Mouse (Mus musculus) midbrain, embryonic 10.5 days (tissue): ENCODE measurements around the gene Stk38. TPM values are rescaled to one million over a fixed set of nuclear protein-coding genes. Genes with fewer than 3 reads are reported as not detected.
"Not testable (repeated sequence)": the region's sequence is repeated elsewhere in the genome, so short reads cannot be mapped to it uniquely, and the experiment has no call there.

Experiments
- DNase-seq: peaks from one replicate; pipeline ENCODE4 v3.0.0-alpha.2; 2017; ENCODE audit warnings: low spot score
- H3K27ac ChIP-seq: fragments of 300-500 bp; sonication (generic); replicated peaks from 2 replicates; pipeline ENCODE4 v1.5.1; 2016; ENCODE audit warnings: mild to moderate bottlenecking
- H3K27me3 ChIP-seq: fragments of 300-500 bp; sonication (generic); 2 replicates; pipeline ENCODE4 v1.6.1; 2016; ENCODE audit warnings: low read depth, mild to moderate bottlenecking; ENCODE audit not compliant: poor library complexity, severe bottlenecking
- H3K36me3 ChIP-seq: fragments of 300-500 bp; sonication (generic); 2 replicates; pipeline ENCODE4 v1.6.1; 2016; ENCODE audit warnings: mild to moderate bottlenecking, moderate library complexity
- H3K4me1 ChIP-seq: fragments of 300-500 bp; sonication (generic); 2 replicates; pipeline ENCODE4 v1.6.1; 2016
- H3K4me3 ChIP-seq: fragments of 300-500 bp; sonication (generic); 2 replicates; pipeline ENCODE4 v1.5.1; 2016; ENCODE audit warnings: mild to moderate bottlenecking, moderate library complexity
- H3K9me3 ChIP-seq: fragments of 300-500 bp; sonication (generic); replicated peaks from 2 replicates; pipeline ENCODE4 v1.6.1; 2016; ENCODE audit warnings: mild to moderate bottlenecking
- WGBS: fragments of 180-500 bp; shearing (Covaris S2); methylation state at CpG from one replicate; pipeline ENCODE4 v1.1.7; 2016; 5-methylcytosine and 5-hydroxymethylcytosine counted together
- polyA plus RNA-seq: library from polyadenylated mRNA; unstranded; fragments of >200 nt; fragmentation: Nextera tagmentation; extraction: Ambion mirVana; gene quantifications from 2 replicates; pipeline ENCODE4 v1.2.1, GENCODE M21; 2016

The Stk38 gene
- polyA plus RNA-seq, 1 experiment from 2014 or later, result 115 TPM

DNA sequence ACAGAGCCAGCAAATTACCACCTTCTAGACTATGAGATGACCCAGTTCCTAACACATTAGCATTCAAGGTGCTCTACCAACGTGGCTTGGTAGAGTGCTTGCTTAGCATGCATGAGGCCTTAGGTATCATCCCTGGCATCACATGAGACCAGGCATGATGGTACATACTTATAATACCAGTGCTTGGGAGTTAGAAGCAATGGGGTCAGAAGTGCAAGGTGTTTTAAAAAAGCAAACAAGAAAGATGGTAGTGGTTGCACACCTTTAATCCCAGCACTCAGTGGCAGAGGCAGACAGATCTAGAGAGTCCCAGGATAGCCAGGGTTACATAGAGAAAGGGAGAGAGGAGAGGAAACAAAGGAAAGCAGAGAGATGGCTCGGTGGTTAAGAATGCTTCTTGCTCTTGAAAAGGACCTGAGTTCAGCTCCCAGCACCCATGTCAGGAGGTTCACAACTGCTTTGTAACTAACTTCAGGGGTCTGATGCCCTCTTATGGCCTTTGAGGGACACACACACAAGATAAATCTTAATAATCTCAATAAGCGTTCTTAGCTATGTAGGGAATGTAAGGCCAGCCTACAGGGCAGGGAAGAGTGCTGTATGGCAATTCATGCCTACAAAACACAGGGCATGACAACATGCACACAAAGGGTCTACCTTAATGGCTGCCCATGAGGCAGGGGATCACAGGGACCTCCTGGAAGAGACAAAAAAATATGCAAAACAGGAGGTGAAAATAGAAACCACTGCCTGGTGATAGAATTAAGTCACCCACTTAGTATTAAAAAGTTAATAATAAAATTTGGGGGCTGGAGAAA lies 40.1 kb upstream of the Stk38 start:
- H3K4me3 ChIP-seq, result no peak overlapping the region
- H3K27ac ChIP-seq, result no peak overlapping the region
- H3K36me3 ChIP-seq, result peaks cover 53% of the 10 kb centered on the region
- no peaks in the 10 kb centered on the region for H3K9me3 ChIP-seq
- DNase-seq, result no peak
- H3K4me1 ChIP-seq, result peaks cover 8% of the 10 kb centered on the region
- no peaks in the 10 kb centered on the region for H3K27me3 ChIP-seq
- 77% methylated on average over 3 of the region's 3 CpGs for WGBS

GRCm38 (mm10) chr17:29046863-29047262 lies 39.1 kb upstream of the Stk38 start:
- Histone ChIP-seq H3K27ac (no peak overlapping the region), H3K4me1 (peaks cover 8% of the 10 kb centered on the region), H3K4me3 (no peak overlapping the region), H3K36me3 (peaks cover 64% of the 10 kb centered on the region), H3K9me3 (no peaks in the 10 kb centered on the region), H3K27me3 (no peaks in the 10 kb centered on the region)
- no peak for DNase-seq
- 91% methylated on average over 3 of the region's 3 CpGs for WGBS

DNA sequence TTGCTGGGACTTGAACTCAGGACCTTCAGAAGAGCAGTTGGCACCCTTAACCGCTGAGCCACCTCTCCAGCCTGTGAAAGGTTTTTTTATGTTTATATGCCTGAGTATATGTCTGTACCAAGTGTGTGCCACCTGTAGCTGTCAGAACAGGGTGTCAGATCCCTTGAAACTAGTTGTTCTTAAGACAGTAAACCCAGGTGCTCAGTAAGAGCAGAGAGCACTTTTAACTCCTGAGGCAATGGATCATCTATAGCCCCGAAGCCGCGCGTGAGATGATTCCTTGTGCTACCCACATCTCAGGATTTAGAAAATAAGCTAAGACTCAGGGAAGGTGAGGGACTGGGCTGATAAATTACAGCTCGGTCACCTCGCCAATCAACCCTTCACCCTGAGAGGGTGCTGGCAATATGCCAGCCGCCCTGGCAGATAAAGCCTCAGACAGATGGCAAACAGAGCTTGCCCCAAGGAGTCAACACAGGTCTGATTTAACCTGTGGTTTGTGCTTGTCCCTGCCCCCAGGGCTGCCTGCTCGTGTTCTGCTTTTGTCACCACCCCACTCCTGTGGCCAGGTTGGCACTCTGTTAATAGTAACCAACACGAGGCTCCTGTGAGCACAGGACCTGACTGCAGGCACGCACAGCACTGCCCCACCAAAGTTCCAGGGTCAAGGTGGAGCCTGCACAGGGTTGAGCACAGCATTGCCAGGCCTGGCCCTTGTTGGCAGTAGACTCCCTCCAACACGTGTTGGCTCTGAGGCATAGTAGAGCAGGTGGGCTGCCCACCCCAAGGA lies 38.1 kb upstream of the Stk38 start:
- H3K9me3 ChIP-seq, result no peaks in the 10 kb centered on the region
- H3K4me1 ChIP-seq, result peaks cover 8% of the 10 kb centered on the region
- no peaks in the 10 kb centered on the region for H3K27me3 ChIP-seq
- DNase-seq, result no peak
- no peak overlapping the region for H3K27ac ChIP-seq
- WGBS, result 81% methylated on average over 12 of the region's 12 CpGs
- no peak overlapping the region for H3K4me3 ChIP-seq
- peaks cover 71% of the 10 kb centered on the region for H3K36me3 ChIP-seq

DNA sequence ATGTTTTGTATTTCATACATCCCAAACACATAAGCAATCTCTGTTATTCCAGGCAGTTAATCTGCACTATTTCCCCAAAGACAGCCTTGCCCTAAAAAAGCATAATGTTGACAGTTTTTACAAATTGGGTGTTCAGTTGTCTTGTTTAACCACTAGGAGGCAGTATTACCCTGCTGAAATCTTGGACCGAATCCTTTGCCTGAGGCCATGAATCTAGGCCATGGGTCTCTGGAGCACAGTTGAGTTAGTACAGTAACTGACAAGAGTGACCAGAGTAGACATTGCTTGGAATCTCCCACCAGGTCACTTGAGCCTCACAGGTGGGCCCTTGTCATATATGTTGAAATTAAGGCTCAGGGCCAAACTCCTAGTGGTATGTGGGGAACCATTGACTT lies 37.1 kb upstream of the Stk38 start:
- H3K27me3 ChIP-seq, result no peaks in the 10 kb centered on the region
- no peaks in the 10 kb centered on the region for H3K9me3 ChIP-seq
- 87% methylated on average over 1 of the region's 1 CpGs for WGBS
- H3K4me3 ChIP-seq, result no peak overlapping the region
- H3K36me3 ChIP-seq, result peaks cover 79% of the 10 kb centered on the region
- no peak for DNase-seq
- H3K4me1 ChIP-seq, result 0 out of 2 replicates have a peak, but pooled peaks cover 4% of the 10 kb centered on the region
- H3K27ac ChIP-seq, result no peak overlapping the region

- Histone ChIP-seq H3K27me3 (no peaks in the 10 kb centered on the region), H3K4me3 (no peak overlapping the region), H3K36me3 (peaks cover 85% of the 10 kb centered on the region), H3K27ac (no peak overlapping the region), H3K4me1 (0 out of 2 replicates have a peak, but pooled peaks cover 4% of the 10 kb centered on the region), H3K9me3 (no peaks in the 10 kb centered on the region)
- WGBS, result 87% methylated on average over 6 of the region's 6 CpGs
- no peak for DNase-seq
These were observed 36.5 kb upstream of the Stk38 start for GRCm38 (mm10) chr17:29044146-29044924.

DNA sequence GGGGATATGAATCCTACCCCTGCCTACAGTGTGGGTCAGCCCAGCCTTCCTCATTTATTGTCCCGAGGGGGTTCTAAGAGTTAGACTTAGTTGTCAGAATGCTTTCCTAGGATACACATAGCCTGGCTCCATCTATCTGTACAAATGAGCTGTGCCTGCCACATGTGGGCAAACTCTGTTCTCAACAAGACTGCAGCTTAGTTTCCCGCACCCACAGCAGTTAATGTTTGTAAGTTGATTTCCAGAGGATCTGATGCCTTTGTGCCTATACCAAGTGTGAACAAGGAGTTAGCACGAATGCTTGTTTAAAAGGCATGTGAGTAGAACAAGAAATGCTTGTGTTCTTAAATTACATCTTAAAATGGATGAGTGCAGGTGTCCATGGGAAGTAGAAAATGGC lies 35.8 kb upstream of the Stk38 start:
- peaks cover 92% of the 10 kb centered on the region for H3K36me3 ChIP-seq
- no peaks in the 10 kb centered on the region for H3K9me3 ChIP-seq
- H3K4me1 ChIP-seq, result no peaks in the 10 kb centered on the region
- 94% methylated on average over 3 of the region's 3 CpGs for WGBS
- no peak for DNase-seq
- no peak overlapping the region for H3K4me3 ChIP-seq
- no peaks in the 10 kb centered on the region for H3K27me3 ChIP-seq
- H3K27ac ChIP-seq, result no peak overlapping the region

- Histone ChIP-seq H3K27me3 (no peaks in the 10 kb centered on the region), H3K9me3 (no peaks in the 10 kb centered on the region), H3K4me1 (peaks cover 3% of the 10 kb centered on the region; the same call in 1 of the 2 replicates), H3K4me3 (no peak overlapping the region), H3K27ac (no peak overlapping the region), H3K36me3 (peaks cover 96% of the 10 kb centered on the region)
- DNase-seq, result no peak
These were observed 34.8 kb upstream of the Stk38 start for GRCm38 (mm10) chr17:29042569-29042968.

GRCm38 (mm10) chr17:29041632-29042031 lies 33.8 kb upstream of the Stk38 start:
- not testable (repeated sequence) for H3K4me3 ChIP-seq, H3K27ac ChIP-seq, H3K27me3 ChIP-seq, DNase-seq, H3K9me3 ChIP-seq, H3K4me1 ChIP-seq
- H3K36me3 ChIP-seq, result peaks cover 96% of the 10 kb centered on the region
- 93% methylated on average over 3 of the region's 3 CpGs for WGBS

- WGBS, result 79% methylated on average over 11 of the region's 11 CpGs
- no peaks in the 10 kb centered on the region for H3K9me3 ChIP-seq
- no peak for DNase-seq
- H3K4me3 ChIP-seq, result no peak overlapping the region
- H3K27ac ChIP-seq, result no peak overlapping the region
- H3K4me1 ChIP-seq, result peaks cover 27% of the 10 kb centered on the region
- no peaks in the 10 kb centered on the region for H3K27me3 ChIP-seq
- H3K36me3 ChIP-seq, result peaks cover 97% of the 10 kb centered on the region
These were observed 31.6 kb upstream of the Stk38 start for GRCm38 (mm10) chr17:29039351-29039750.

DNA sequence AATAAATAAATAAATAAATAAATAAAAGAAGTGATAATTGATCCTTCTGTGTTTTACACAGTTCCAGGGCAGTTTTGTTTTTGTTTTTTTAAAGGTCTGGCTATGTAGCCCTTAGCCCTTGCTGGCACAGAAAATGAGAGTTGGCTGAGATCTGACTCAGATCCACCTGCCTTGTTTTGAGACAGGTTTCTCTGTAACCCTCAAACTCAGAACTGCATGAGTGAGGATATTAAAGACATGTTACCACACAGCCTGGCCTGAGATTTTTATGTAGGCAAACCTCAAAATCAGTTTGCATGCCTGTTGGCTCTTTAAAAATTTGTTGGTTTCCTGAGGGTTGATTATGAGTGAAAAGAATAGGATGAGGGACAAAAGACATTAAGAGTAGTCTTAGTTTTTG lies 27.7 kb upstream of the Stk38 start:
- Histone ChIP-seq H3K4me3 (peak overlapping the region; percentile 89), H3K36me3 (peaks cover 67% of the 10 kb centered on the region), H3K27ac (no peak overlapping the region), H3K4me1 (peaks cover 35% of the 10 kb centered on the region), H3K9me3 (no peaks in the 10 kb centered on the region), H3K27me3 (no peaks in the 10 kb centered on the region)
- no peak for DNase-seq

- Histone ChIP-seq H3K4me1 (peaks cover 35% of the 10 kb centered on the region), H3K27ac (peak overlapping the region; percentile 99; the same call in 1 of the 2 replicates), H3K9me3 (no peaks in the 10 kb centered on the region), H3K36me3 (peaks cover 54% of the 10 kb centered on the region), H3K27me3 (no peaks in the 10 kb centered on the region), H3K4me3 (peak overlapping the region; percentile 89)
- no peak for DNase-seq
These were observed 26.5 kb upstream of the Stk38 start for GRCm38 (mm10) chr17:29034264-29034663.

GRCm38 (mm10) chr17:29033569-29034061 lies 25.8 kb upstream of the Stk38 start:
- DNase-seq, result no peak
- H3K4me1 ChIP-seq, result peaks cover 35% of the 10 kb centered on the region
- no peaks in the 10 kb centered on the region for H3K27me3 ChIP-seq
- peak overlapping the region; percentile 89 for H3K4me3 ChIP-seq
- no peaks in the 10 kb centered on the region for H3K9me3 ChIP-seq
- under 1% methylated on average over 6 of the region's 6 CpGs for WGBS
- H3K27ac ChIP-seq, result peak overlapping the region; percentile 99
- H3K36me3 ChIP-seq, result peaks cover 48% of the 10 kb centered on the region
